Mouse (Mus musculus) CD4-positive, CD25-positive, alpha-beta regulatory T cell, adult 9 weeks (primary cell): ENCODE results near the gene Olfr1366. TPM values are rescaled to one million over a fixed set of nuclear protein-coding genes. Genes with fewer than 3 reads are reported as not detected.

Experiments
- polyA plus RNA-seq: library from polyadenylated mRNA; unstranded; fragments of 100-300 nt; shearing (Covaris generic); gene quantifications from one replicate; pipeline ENCODE4 v1.2.1, GENCODE M21; 2017

Olfr1366 gene
- polyA plus RNA-seq: not detected

GRCm38 (mm10) chr13:21542708-21543107, at the start of gene Olfr1366:
Gene Olfr1366, minus strand, starts transcription at chr13:21542808.

DNA sequence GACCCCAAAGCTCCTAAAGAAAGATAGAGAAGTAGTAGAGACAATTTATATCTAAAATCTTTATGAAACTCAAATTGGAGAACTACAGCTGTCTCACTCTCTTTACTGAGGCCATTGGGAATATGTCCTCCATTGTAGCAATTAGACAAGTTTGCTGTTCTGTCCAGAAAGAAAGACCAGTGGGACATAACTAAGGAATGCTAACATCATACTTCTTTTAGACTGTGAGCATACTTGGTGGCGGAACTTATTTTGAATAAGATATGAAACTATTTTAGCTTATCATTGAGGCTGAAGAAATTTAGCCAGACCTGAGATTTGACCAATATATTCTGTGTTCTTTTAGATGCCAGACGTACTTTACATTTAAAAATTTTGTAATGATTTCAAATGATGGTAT, 39.1 kb upstream of the Olfr1366 start, which contains the start of gene Olfr1364:
TSS of gene Olfr1364 (minus strand) at position 101 of the 400 bp plus-strand sequence.

GRCm38 (mm10) chr13:21559793-21560192, 17.2 kb upstream of the Olfr1366 start, which contains the start of gene Olfr1535:
Gene Olfr1535, minus strand, starts transcription at chr13:21559893.

GRCm38 (mm10) chr13:21530781-21531201, 11.8 kb downstream of the Olfr1366 start, which contains the start of gene Zkscan8:
Gene Zkscan8, minus strand, starts transcription at chr13:21531120.

GRCm38 (mm10) chr13:21501182-21501581, 41.4 kb downstream of the Olfr1366 start, which contains the start of gene Gm11273:
Gene Gm11273, minus strand, starts transcription at chr13:21501418.

DNA sequence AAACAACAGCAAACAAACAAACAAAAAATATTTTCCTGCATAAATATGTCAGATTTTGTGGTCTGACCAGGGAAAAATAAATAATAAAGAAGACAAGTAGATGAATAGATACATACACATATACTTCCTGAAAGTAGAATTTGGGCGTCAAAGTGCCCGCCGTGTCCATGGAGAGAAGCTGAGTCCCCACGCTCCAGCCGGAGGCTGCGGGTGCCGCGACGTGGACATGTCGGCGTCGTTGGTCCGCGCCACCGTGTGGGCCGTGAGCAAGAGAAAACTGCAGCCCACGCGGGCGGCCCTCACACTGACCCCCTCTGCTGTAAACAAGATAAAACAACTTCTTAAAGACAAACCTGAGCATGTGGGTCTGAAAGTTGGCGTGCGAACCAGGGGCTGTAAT, 47.5 kb downstream of the Olfr1366 start, which contains the start of gene AK157302:
TSS of gene AK157302 (plus strand) at position 144 of the 400 bp plus-strand sequence.

Other genes with a start within 250 kb of the Olfr1366 start
- gene Gpx6, start 230.7 kb downstream of the Olfr1366 start, polyA plus RNA-seq: not detected
- gene Olfr1367, start 195.9 kb downstream of the Olfr1366 start, polyA plus RNA-seq: not detected
- 11.6 TPM for gene Zscan12, start 180.0 kb downstream of the Olfr1366 start, polyA plus RNA-seq
- gene Zkscan3, start 140.1 kb downstream of the Olfr1366 start, polyA plus RNA-seq: 49.9 TPM
- 0.84 TPM for gene Pgbd1, start 101.8 kb downstream of the Olfr1366 start, polyA plus RNA-seq
- gene Zscan26, start 89.1 kb downstream of the Olfr1366 start, polyA plus RNA-seq: 11.3 TPM
- 0.25 TPM for gene Nkapl, start 74.3 kb downstream of the Olfr1366 start, polyA plus RNA-seq
- gene Zkscan4, start 63.9 kb downstream of the Olfr1366 start, polyA plus RNA-seq: not detected
- not detected for gene Gm10065, start 63.4 kb downstream of the Olfr1366 start, polyA plus RNA-seq
- gene AK157302, start 47.6 kb downstream of the Olfr1366 start, polyA plus RNA-seq: 0.15 TPM
- gene Gm11273, start 41.4 kb downstream of the Olfr1366 start, polyA plus RNA-seq: 23.5 TPM
- gene Zkscan8, start 11.7 kb downstream of the Olfr1366 start, polyA plus RNA-seq: 7.7 TPM
- not detected for gene Olfr1535, start 17.1 kb upstream of the Olfr1366 start, polyA plus RNA-seq
- gene Olfr1364, start 39.0 kb upstream of the Olfr1366 start, polyA plus RNA-seq: not detected
- gene Olfr1362, start 71.2 kb upstream of the Olfr1366 start, polyA plus RNA-seq: not detected
- not detected for gene Olfr11, start 99.7 kb upstream of the Olfr1366 start, polyA plus RNA-seq
- gene Olfr1361, start 120.6 kb upstream of the Olfr1366 start, polyA plus RNA-seq: not detected
- not detected for gene Olfr1360, start 134.6 kb upstream of the Olfr1366 start, polyA plus RNA-seq
- gene Olfr1359, start 155.3 kb upstream of the Olfr1366 start, polyA plus RNA-seq: not detected
- gene Hist1h2bl, start 173.3 kb upstream of the Olfr1366 start, polyA plus RNA-seq: not detected
- gene Hist1h2ai, start 173.6 kb upstream of the Olfr1366 start, polyA plus RNA-seq: not detected
- not detected for gene Hist1h3h, start 174.9 kb upstream of the Olfr1366 start, polyA plus RNA-seq
- not detected for gene Hist1h2bm, start 179.2 kb upstream of the Olfr1366 start, polyA plus RNA-seq
- not detected for gene Hist1h4j, start 192.3 kb upstream of the Olfr1366 start, polyA plus RNA-seq
- 25.5 TPM for gene Hist1h4k, start 207.7 kb upstream of the Olfr1366 start, polyA plus RNA-seq
- gene Hist1h2ak, start 211.0 kb upstream of the Olfr1366 start, polyA plus RNA-seq: not detected
- gene Hist1h2bn, start 211.3 kb upstream of the Olfr1366 start, polyA plus RNA-seq: 4.6 TPM
- 4.1 TPM for gene Hist1h1b, start 237.8 kb upstream of the Olfr1366 start, polyA plus RNA-seq
- gene Hist1h3i, start 240.6 kb upstream of the Olfr1366 start, polyA plus RNA-seq: 0.91 TPM
- gene Hist1h2an, start 244.4 kb upstream of the Olfr1366 start, polyA plus RNA-seq: not detected
- not detected for gene Hist1h2bp, start 244.7 kb upstream of the Olfr1366 start, polyA plus RNA-seq